Mouse (Mus musculus) adrenal gland, postnatal 25 days (tissue): ENCODE measurements around the gene Chmp4b. TPM values are rescaled to one million over a fixed set of nuclear protein-coding genes. Genes with fewer than 3 reads are reported as not detected.
A peak's percentile ranks its signal among the peaks of the same experiment; 100 is the strongest.

ENCODE experiments used
- DNase-seq: peaks from one replicate; pipeline ENCODE4 v3.0.0; 2021; ENCODE audit warnings: mixed read lengths
- long read RNA-seq: library from polyadenylated mRNA; stranded (forward); transcript quantifications from one replicate; pipeline ENCODE4 v2.0.0, GENCODE M21; 2021
- total RNA-seq: library from RNA; stranded (reverse); gene quantifications from 2 replicates; pipeline ENCODE4 v1.2.3, GENCODE M21; 2021

Gene Chmp4b
- total RNA-seq = 221 and 247 TPM in 2 replicates
- long read RNA-seq, transcript Chmp4b-201 (5 exons, 1,616 nt) = major isoform, 21 of 29 reads
- long read RNA-seq, partial matches to known transcripts = 4 of 29 reads
- long read RNA-seq, other reads (novel, unspliced or antisense) = 4 of 29 reads

- no peak for DNase-seq
These were observed at the start of gene Chmp4b for GRCm38 (mm10) chr2:154651363-154651762. Chmp4b (plus strand) TSS chr2:154651705.

- DNase-seq = no peak
These were observed 48.4 kb upstream of the Chmp4b start for GRCm38 (mm10) chr2:154603007-154603637.

DNA sequence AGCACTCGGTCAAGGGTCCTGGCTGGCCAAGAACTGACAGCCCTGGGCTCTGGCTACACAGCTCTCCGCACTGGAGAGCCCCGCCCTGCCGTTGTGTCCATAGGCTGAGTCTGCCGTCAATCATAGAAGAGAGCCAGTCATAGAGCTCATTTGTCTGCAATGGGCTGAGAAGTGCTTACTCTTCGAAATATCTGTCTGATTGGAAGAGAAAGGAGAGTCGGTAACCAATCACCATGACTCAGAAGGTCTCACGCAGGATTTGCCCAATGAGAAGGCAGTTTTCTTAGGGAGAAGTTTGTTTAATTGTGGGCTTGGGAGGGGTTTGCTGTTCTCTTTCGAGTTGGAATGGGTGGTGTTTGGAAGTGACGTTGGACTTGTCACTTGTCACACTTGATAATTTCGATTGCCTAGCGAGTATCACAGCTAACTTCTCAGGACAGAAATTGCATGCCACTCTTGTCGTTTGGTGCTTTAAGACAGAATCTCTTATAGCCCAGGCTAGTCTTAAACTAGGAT, 47.8 kb upstream of the Chmp4b start, which contains the start of gene Pxmp4:
Gene Pxmp4 (minus strand): TSS at position 71 of the 516 bp plus-strand sequence.
- peak; percentile 96 for DNase-seq

DNA sequence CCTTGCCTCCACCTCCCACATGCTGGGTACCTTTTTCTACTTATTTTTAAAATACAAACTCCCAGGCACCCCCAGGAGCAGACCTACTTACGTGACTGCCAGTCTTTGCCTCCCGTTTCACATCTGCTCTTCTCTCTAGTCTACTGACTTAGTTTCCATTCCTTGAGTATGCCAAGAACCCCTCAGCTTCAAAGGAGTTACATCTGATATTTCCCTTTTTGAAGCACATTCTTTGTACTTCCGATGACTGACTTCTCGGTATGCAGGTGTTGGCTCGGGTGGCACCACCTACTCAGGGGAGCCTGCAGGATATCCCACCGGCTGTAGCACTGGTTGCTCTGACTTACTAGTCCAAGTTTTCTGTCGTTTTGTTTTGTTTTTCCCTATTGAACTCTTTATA, 47.3 kb upstream of the Chmp4b start:
- no peak for DNase-seq

- no peak for DNase-seq
These were observed 44.5 kb upstream of the Chmp4b start for GRCm38 (mm10) chr2:154606965-154607364.

DNA sequence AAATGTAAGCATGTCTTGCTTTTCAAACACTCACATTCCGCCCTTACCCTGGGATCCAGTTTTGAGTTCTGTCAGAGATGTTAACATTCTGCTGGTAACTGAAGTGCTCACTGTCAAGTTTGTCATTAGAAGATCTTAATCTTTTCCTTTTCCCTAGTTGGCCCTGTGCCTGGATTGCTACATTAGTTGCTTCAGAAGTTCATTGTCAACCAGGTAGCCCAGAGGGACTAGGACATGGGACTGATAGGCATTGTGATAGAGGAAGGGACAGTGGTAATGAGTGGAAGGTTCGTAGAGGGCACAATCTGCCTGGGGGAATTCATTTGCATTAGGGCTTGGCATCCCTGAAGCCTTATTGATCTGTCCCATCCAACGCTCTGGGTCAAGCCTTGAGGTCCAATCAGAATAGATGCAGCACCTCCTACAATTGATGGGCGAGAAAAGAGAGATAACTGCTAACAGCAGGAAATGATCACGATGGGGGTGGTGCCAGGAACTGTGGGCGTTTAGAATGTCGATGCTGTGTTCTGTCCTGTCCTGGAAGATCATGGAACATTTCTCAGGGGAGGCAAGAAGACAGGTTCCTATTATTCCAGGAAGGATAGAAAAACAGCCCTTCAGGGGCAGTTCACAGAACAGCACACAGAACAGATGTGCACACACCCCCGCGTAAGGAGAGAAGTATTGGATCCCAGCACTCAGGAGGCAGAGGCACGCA, 42.3 kb upstream of the Chmp4b start:
- no peak for DNase-seq

GRCm38 (mm10) chr2:154613118-154614115, 38.1 kb upstream of the Chmp4b start, which contains the start of the genes Zfp341 and 4930519P11Rik:
Zfp341 (plus strand) TSS chr2:154613297.
4930519P11Rik (minus strand) TSS chr2:154613437.
- DNase-seq = peak; percentile 88

GRCm38 (mm10) chr2:154614841-154615576, 36.5 kb upstream of the Chmp4b start:
- no peak for DNase-seq

GRCm38 (mm10) chr2:154615674-154616073, 35.8 kb upstream of the Chmp4b start:
- DNase-seq = no peak

DNA sequence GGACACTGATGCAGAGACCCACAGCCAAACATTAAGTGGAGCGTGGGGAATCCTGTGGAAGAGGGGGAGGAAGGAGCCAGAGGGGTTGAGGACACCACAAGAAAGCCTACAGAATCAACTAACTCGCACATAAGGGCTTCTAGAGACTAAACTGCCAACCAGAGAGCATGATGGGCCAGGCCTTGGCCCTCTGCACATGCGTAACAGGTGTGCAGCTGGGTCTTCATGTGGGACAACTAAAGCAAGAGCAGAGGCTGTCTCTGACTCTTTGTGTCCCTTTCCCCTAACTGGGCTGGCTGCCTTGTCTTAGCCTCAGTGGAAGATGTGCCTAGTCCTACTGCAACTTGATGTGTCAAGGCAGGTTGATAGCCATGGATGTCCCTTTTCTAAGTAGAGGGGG, 34.4 kb upstream of the Chmp4b start:
- no peak for DNase-seq

DNA sequence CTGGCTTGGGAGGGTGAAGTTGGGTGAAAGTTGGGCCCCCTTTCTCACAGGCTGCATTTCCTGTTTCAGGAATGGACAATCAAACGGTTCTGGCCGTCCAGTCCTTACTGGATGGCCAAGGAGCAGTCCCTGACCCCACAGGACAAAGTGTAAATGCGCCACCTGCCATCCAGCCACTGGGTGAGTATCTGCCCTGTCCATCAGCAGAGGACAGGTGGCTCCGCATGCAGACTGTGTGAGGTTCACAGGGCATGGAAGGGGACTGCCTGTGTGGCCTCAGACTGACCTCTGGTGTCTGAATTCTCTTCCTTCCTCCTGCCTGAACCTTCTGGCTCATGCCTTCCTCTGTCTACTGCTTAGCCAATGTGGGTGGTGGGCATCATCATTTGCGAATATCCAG, 29.8 kb upstream of the Chmp4b start:
- no peak for DNase-seq

GRCm38 (mm10) chr2:154624137-154624536, 27.4 kb upstream of the Chmp4b start:
- DNase-seq = no peak

- DNase-seq = no peak
These were observed 21.0 kb upstream of the Chmp4b start for GRCm38 (mm10) chr2:154630531-154630930.

DNA sequence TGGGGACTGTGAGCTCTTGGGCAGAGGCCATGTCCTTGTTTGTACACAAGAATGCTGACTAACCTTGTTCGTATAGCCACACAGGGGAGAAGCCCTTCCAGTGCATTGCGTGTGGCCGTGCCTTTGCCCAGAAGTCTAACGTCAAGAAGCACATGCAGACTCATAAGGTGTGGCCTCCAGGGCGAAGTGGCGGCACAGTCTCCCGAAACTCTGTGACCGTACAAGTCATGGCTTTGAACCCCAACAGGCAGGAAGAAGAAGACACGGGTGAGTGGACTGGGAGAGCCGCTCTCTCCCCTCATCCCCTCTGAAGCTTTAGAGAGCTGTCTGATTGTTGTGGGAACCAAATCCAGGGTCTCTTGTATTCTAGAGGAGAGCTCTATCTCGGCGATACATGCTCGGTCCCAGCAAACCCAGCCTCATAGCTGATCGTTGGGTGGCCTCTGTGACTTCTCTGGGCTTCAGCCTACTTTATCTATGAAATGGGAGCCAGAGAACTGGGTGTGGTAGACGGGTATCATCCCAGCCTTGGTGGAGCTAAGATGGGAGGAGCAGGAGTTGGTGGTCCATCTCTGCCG, 19.2 kb upstream of the Chmp4b start:
- DNase-seq = no peak

- DNase-seq = no peak
These were observed 18.3 kb upstream of the Chmp4b start for GRCm38 (mm10) chr2:154633039-154633742.

GRCm38 (mm10) chr2:154633876-154634644, 17.4 kb upstream of the Chmp4b start:
- no peak for DNase-seq

DNA sequence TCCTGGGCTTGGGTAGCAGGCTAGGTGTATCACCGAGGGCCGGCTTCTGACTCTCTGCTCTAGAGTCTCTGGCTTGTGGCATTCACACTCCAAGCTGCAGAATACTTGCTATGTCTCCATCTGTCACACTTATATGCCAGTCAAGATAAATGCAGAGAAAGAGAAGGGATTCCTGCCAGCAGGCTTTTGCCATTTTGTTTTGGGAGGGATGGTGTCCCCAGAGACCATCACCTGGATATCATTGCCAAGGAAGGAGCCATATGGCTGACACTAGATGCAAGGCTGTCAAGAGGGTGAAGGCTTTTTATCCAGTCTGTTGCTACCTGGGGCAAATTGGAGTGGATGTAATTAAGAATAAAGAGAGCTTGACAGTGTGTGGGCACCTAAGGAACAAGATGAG, 15.7 kb upstream of the Chmp4b start:
- DNase-seq = no peak

DNA sequence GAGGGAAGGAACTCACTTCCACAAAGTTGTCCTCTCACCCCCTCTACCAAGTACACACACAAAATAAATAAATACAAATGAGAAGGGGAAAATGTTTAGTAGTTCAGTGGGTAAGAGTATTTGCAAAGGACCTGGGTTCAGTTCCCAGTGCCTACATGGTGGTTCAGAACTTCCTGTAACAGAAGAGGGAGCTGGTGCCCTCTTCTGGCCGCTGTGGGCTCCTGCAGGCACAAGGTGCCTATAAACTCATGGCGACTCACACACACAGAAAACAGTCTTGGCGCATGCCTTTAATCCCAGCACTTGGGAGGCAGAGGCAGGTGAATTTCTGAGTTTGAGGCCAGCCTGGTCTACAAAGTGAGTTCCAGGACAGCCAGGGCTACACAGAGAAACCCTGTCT, 13.0 kb upstream of the Chmp4b start:
- DNase-seq = no peak

DNA sequence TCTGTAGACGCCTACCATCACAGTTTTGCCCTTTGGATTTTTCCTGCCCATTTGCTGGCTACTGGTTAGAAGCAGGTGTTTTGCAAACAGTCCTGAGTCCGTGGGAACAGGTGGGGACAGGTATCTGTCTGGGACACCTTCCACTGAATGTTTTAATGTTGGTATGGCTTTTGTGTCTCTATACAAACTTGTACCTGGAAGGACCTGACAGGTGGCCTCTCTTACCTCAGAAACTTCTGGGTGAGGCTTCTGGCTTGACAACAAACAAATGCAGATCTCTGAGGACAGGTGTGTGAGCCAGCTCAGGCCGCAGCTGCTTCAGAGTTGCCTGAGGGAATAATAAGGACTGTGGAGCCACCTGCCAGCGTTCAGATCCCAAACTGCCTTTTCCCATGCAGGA, 12.4 kb upstream of the Chmp4b start:
- no peak for DNase-seq
